Mouse (Mus musculus) heart, postnatal 10 days (tissue): ENCODE results near the gene Uqcrq. TPM values are rescaled to one million over a fixed set of nuclear protein-coding genes. Genes with fewer than 3 reads are reported as not detected.
A peak's percentile ranks its signal among the peaks of the same experiment; 100 is the strongest.

ENCODE experiments used
- DNase-seq, 2 experiments: peaks; one replicate each; pipeline ENCODE4 v3.0.0; 2021
- intact Hi-C: fragments of 180-260 bp; cut with DNase I; formaldehyde crosslinking; loops from one replicate; pipeline ENCODE4 v1.15.1; 2025
- total RNA-seq, 2 experiments: library from RNA; stranded (reverse); gene quantifications; 2 replicates each; pipeline ENCODE4 v1.2.3; 2021

Gene Uqcrq
- total RNA-seq: 1,000 to 10,000 TPM; 2,089 to 2,111 TPM

- intact Hi-C loops: no loop called here
- DNase-seq: peak; percentile 98
Observed at GRCm38 (mm10) chr11:53430670-53431346, at the start of gene Uqcrq, which contains the start of gene Gdf9. TSS of gene Uqcrq (minus strand) at chr11:53430831. TSS of gene Gdf9 (plus strand) at chr11:53431023.

GRCm38 (mm10) chr11:53479783-53480301 lies 49.2 kb upstream of the Uqcrq start, which contains the start of the genes Gm9945 and Sowaha:
TSS of gene Gm9945 (plus strand) at chr11:53480166.
TSS of gene Sowaha (minus strand) at chr11:53480274.
- intact Hi-C loops: no loop called here
- DNase-seq: no peak

- DNase-seq: no peak
- intact Hi-C loops: no loop called here
Observed at GRCm38 (mm10) chr11:53479171-53479782, 48.6 kb upstream of the Uqcrq start.

GRCm38 (mm10) chr11:53478383-53479170 lies 47.9 kb upstream of the Uqcrq start:
- intact Hi-C loops: no loop called here
- DNase-seq: no peak

GRCm38 (mm10) chr11:53477833-53478232 lies 47.2 kb upstream of the Uqcrq start:
- no peak for DNase-seq
- intact Hi-C loops: no loop called here

- intact Hi-C loops: no loop called here
- DNase-seq: no peak
Observed at GRCm38 (mm10) chr11:53475620-53476019, 45.0 kb upstream of the Uqcrq start.

GRCm38 (mm10) chr11:53472709-53473108 lies 42.1 kb upstream of the Uqcrq start:
- DNase-seq: no peak
- intact Hi-C loops: loop anchor here (5.0 kb wide), 1 partner anchor 95 kb away; the partner anchor contains the start of gene Kif3a

- DNase-seq: peak; percentile 93 to 95
- intact Hi-C loops: loop anchor here (1.0 to 5.0 kb wide), 7 partner anchors 41 to 267 kb away; partner anchors contain the start of gene Kif3a
Observed at GRCm38 (mm10) chr11:53469968-53470695, 39.5 kb upstream of the Uqcrq start, which contains the start of gene Gm9837. TSS of gene Gm9837 (minus strand) at chr11:53470479.

GRCm38 (mm10) chr11:53469294-53469967 lies 38.8 kb upstream of the Uqcrq start:
- DNase-seq: no peak
- intact Hi-C loops: loop anchor here (1.0 to 5.0 kb wide), 2 partner anchors 57 to 156 kb away; no protein-coding TSS in a partner anchor

GRCm38 (mm10) chr11:53466231-53466971 lies 35.8 kb upstream of the Uqcrq start:
- intact Hi-C loops: loop anchor here (5.0 kb wide), 1 partner anchor 54 kb away; no protein-coding TSS in a partner anchor

GRCm38 (mm10) chr11:53463551-53464424 lies 33.2 kb upstream of the Uqcrq start:
- DNase-seq: peak in 1 of 2 experiments; percentile 36
- intact Hi-C loops: no loop called here

More at GRCm38 (mm10) chr11:53466231-53466971, 35.8 kb upstream of the Uqcrq start:
- peak; percentile 75 to 87 for DNase-seq

- intact Hi-C loops: no loop called here
- no peak for DNase-seq
Observed at GRCm38 (mm10) chr11:53461727-53462126, 31.1 kb upstream of the Uqcrq start.

GRCm38 (mm10) chr11:53460192-53460591 lies 29.6 kb upstream of the Uqcrq start:
- intact Hi-C loops: no loop called here
- no peak for DNase-seq

GRCm38 (mm10) chr11:53458996-53459395 lies 28.4 kb upstream of the Uqcrq start:
- DNase-seq: no peak
- intact Hi-C loops: no loop called here

GRCm38 (mm10) chr11:53457372-53457954 lies 26.8 kb upstream of the Uqcrq start:
- intact Hi-C loops: no loop called here
- DNase-seq: no peak

- intact Hi-C loops: no loop called here
Observed at GRCm38 (mm10) chr11:53456474-53457371, 26.1 kb upstream of the Uqcrq start, which contains the start of the genes Gm10447 and Shroom1. TSS of gene Gm10447 (minus strand) at chr11:53457110. TSS of gene Shroom1 (plus strand) at chr11:53457205.

More at GRCm38 (mm10) chr11:53456474-53457371, 26.1 kb upstream of the Uqcrq start, which contains the start of the genes Gm10447 and Shroom1:
- DNase-seq: peak; percentile 65 to 69
